Mouse (Mus musculus) megakaryocyte, embryonic 14.5 days (primary cell): ENCODE measurements around the gene Prkce. TPM values are rescaled to one million over a fixed set of nuclear protein-coding genes. Genes with fewer than 3 reads are reported as not detected.
"Not testable (repeated sequence)": the region's sequence is repeated elsewhere in the genome, so short reads cannot be mapped to it uniquely, and the experiment has no call there.

Experiments
- H3K27me3 ChIP-seq: replicated peaks from 2 replicates; pipeline ENCODE3; 2012; ENCODE audit warnings: inconsistent platforms
- H3K36me3 ChIP-seq: replicated peaks from 2 replicates; pipeline ENCODE3; 2012; ENCODE audit warnings: low read length, inconsistent platforms, mixed read lengths
- H3K4me1 ChIP-seq: 2 replicates; pipeline ENCODE4 v1.6.1; 2012; ENCODE audit warnings: inconsistent platforms
- H3K4me3 ChIP-seq: replicated peaks from 2 replicates; pipeline ENCODE3; 2012; ENCODE audit warnings: moderate library complexity, mild to moderate bottlenecking, inconsistent platforms
- H3K9me3 ChIP-seq: 2 replicates; pipeline ENCODE4 v1.6.1; 2012; ENCODE audit warnings: inconsistent platforms
- FLI1 ChIP-seq: IDR thresholded peaks from 2 replicates; pipeline ENCODE4 v1.6.1; 2012; ENCODE audit warnings: low read length, inconsistent platforms, mixed read lengths
- GATA1 ChIP-seq: IDR thresholded peaks from 3 replicates; pipeline ENCODE4 v1.6.1; 2012; ENCODE audit warnings: mixed read lengths, low read length, inconsistent platforms, borderline replicate concordance
- polyA plus RNA-seq: library from polyadenylated mRNA; stranded (reverse); fragments of >175 nt; gene quantifications from 2 replicates; pipeline ENCODE4 v1.2.3, GENCODE M21; 2012; ENCODE audit warnings: low replicate concordance; ENCODE audit not compliant: insufficient read depth

The Prkce gene
- polyA plus RNA-seq, 1 experiment: 7.3 TPM

DNA sequence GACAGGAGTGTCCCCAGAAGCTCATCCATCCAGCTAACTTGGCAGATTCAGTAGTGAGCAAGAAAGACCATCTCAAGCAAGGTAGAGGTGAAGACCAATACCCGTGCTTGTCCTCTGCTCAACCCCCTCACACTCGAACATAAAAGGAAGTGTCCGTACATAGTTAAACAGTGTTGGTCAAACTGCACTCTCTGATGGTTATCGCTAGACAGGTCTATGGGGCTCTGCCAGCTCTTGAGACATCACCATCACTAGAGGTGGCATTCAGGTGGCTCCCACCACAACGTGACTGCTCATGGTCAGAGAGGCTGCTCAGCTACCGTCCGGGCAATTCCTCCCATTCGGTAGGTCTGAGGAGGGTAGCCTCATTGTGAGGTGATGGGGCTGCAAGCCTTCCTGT, 296.6 kb downstream of the Prkce start:
- Histone ChIP-seq H3K4me1 (peaks cover 21% of the 10 kb centered on the region), H3K9me3 (no peaks in the 10 kb centered on the region), H3K4me3 (no peak overlapping the region), H3K27me3 (peaks cover 4% of the 10 kb centered on the region), H3K36me3 (no peaks in the 10 kb centered on the region)
- TF ChIP-seq FLI1 (no peak), GATA1 (no peak)

DNA sequence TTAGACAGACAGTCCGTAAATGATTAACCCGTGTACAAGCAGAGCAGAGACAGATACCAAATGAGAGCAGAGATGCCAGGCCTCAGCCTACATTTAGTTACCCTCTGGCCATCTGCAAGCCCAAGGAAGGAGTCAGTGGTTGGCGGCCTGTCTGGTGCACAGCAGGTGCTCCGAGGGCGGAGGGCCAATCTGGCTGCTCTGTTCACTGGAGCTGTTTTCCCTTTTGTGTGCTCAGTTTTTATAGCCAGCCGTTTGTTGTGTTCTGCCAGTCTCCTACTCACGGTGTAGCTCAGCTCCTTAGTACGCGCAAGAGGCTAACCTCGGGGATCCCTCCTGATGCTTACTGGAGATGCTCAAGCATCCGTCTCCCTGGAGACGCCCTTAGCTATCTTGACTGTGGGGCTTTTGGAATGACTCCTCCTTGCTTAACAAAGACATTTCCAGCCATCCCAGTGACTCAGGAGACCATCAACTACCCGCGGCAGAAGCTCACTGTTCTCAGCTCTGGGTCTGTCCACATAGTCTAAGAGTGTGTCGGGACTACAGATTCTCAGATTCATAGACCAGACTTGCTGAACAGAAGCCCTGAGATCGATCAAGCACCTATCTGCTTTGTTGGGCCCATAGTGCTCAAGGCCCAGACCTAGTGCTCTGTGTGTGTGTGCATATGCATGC, 297.2 kb downstream of the Prkce start:
- TF ChIP-seq GATA1 (no peak), FLI1 (no peak)
- Histone ChIP-seq H3K9me3 (no peaks in the 10 kb centered on the region), H3K4me3 (no peak overlapping the region), H3K27me3 (peaks cover 4% of the 10 kb centered on the region), H3K36me3 (no peaks in the 10 kb centered on the region), H3K4me1 (peaks cover 25% of the 10 kb centered on the region)

DNA sequence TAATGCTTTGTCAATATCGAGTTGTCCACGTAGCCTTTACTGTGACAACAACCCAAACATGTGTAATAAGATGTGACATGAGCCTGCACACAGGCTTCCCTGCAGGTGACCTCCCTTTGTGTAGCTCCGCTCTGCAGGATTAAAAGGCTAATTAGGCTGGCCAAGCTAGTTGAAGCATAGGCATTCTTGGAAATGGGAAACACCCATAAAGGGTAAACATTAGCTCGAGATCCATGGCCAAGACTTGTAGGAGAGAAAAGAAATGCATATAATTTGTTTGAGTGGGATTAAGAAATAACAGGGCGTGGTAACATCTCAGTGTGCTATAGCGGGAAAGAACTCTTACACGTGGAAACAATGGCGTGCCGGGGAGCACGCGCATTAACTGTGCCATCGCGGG, 298.3 kb downstream of the Prkce start:
- Histone ChIP-seq H3K36me3 (no peaks in the 10 kb centered on the region), H3K4me3 (no peak overlapping the region), H3K27me3 (peaks cover 4% of the 10 kb centered on the region), H3K4me1 (peaks cover 30% of the 10 kb centered on the region), H3K9me3 (no peaks in the 10 kb centered on the region)
- TF ChIP-seq GATA1 (no peak), FLI1 (no peak)

DNA sequence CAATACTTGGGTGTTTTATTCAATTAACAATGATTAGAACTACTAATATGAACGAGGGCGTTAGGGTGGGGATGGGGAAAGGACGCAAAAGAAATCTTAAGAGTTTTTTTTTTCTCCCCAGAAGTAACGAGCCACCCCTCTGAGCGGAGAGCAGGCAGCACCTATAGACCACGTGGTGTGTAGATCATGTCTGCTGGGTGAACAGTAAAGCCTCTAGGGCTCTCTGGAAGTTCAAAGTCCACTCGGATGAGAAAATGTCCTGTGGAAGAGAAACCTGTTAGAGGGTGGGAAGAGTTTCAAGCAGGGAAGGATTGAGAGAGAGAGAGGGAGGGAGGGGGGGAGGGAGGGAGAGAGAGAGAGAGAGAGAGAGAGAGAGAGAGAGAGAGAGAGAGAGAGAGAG, 298.8 kb downstream of the Prkce start:
- no peak overlapping the region for H3K4me3 ChIP-seq
- H3K36me3 ChIP-seq: no peaks in the 10 kb centered on the region
- TF ChIP-seq FLI1 (no peak), GATA1 (no peak)
- peaks cover 4% of the 10 kb centered on the region for H3K27me3 ChIP-seq
- H3K9me3 ChIP-seq: no peaks in the 10 kb centered on the region
- peaks cover 28% of the 10 kb centered on the region for H3K4me1 ChIP-seq

DNA sequence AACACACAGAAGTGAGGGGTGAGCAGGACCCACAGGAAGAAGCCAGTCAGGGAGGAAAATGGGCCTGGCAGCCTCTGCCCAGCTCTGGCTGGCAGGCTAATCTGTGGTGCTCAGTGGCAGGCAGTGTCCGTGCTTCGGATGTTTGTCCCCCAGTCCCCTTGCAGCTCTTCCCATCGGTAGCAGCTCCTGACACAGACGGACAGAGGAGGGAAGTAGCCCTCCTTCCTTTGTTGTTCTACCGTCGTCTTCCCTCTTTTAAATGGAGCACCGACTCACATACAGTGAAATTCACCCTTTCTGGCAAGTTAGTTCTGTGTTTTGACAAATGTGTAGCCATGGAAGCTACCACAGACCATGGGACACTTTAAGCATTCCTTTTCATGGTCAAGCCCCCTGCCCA, 299.3 kb downstream of the Prkce start:
- Histone ChIP-seq H3K4me3 (no peak overlapping the region), H3K36me3 (no peaks in the 10 kb centered on the region), H3K27me3 (peaks cover 4% of the 10 kb centered on the region), H3K9me3 (no peaks in the 10 kb centered on the region), H3K4me1 (peaks cover 25% of the 10 kb centered on the region)
- TF ChIP-seq GATA1 (no peak), FLI1 (no peak)

DNA sequence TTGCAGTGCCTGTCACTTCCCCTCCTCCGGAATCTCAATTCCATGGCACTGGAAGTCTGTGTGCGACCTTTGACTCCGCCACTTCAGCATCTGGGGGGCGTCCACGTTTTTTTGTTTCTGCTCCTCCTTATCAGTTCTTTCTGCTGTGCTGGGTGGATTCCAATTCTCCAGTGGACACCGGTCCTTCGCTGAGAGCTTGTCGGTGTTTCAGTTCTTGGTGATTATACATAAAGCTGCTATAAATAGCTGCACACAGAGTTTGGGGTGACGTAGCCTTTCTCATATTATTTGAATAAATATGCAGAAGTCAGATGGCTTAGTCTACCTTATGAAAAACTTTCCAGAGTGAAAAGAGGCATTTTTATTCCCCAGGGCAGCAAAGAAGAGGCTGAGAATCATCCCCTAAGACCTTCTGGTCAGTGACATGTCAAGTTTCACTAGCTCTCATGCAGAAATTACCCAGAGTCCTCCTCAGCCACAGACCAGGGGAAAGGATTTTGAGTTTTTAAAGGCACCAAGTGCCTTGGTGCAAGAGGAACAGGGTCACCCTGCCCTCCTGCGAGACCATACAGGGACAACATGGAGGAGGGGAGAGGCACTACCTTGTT, 299.8 kb downstream of the Prkce start:
- no peaks in the 10 kb centered on the region for H3K36me3 ChIP-seq
- no peak overlapping the region for H3K4me3 ChIP-seq
- peaks cover 4% of the 10 kb centered on the region for H3K27me3 ChIP-seq
- TF ChIP-seq GATA1 (no peak), FLI1 (no peak)
- peaks cover 25% of the 10 kb centered on the region for H3K4me1 ChIP-seq
- no peaks in the 10 kb centered on the region for H3K9me3 ChIP-seq

DNA sequence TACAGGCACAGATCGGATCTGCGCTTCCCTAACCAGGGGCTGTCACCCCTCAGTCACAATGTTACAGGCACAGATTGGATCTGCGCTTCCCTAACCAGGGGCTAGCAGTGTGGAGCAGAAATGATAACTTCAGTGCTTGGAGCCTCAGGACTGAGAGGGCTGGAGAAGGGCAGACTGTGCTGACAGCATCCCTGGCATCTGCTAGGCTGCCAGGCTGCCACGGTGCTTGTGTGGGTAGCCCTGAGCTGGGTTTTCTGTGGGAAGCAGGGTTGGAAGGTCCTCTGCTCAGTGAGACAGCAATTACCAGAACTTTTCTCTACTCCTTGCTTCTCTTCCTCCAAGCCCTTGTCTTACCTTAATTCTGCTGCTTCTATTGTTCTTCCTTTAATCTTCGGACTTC, 300.4 kb downstream of the Prkce start:
- H3K4me1 ChIP-seq: peaks cover 25% of the 10 kb centered on the region
- H3K27me3 ChIP-seq: peaks cover 4% of the 10 kb centered on the region
- no peak overlapping the region for H3K4me3 ChIP-seq
- no peaks in the 10 kb centered on the region for H3K9me3 ChIP-seq
- TF ChIP-seq GATA1 (no peak), FLI1 (no peak)
- H3K36me3 ChIP-seq: no peaks in the 10 kb centered on the region

DNA sequence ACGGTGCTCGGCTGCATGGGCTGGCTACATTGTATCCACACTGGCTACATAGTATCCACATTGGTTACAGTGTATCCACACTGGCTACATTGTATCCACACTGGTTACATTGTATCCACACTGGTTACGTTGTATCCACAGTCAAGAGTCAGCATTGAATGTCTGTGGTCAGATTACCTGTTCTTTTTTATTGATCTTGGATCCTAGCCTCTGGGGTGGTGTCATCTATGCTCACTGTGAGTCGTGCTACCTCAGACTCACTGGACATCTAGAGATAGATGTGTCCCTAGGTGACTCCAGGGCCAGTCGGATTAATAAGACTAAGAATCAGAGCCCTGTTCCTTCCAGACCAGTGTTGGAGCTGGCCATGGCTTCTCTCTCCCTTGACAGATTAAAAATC, 302.6 kb downstream of the Prkce start:
- no peak for TF ChIP-seq FLI1
- no peak for TF ChIP-seq GATA1
- H3K36me3 ChIP-seq: no peaks in the 10 kb centered on the region
- peaks cover 25% of the 10 kb centered on the region for H3K4me1 ChIP-seq
- H3K9me3 ChIP-seq: no peaks in the 10 kb centered on the region
- H3K4me3 ChIP-seq: no peak overlapping the region
- H3K27me3 ChIP-seq: peaks cover 4% of the 10 kb centered on the region

DNA sequence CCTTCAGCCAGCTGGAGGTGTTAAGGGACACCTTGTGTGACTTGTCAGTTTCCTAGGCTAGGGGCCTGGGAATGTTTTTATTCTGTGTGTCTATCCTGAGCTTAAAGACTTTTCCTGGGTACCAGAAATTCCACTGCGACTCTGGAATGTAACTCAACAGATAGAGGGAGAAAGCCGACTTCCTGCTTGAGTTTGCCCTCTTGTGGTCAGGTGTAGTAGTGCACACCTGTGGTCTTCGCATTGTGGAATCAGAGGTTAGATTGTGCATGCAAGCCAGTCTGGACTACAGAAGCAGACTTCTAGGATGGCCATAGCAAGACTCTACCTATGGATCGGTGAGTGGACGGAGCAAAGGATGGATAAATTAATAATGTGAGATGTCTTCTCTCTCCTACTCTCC, 304.1 kb downstream of the Prkce start:
- Histone ChIP-seq H3K4me1 (peaks cover 24% of the 10 kb centered on the region), H3K27me3 (peaks cover 4% of the 10 kb centered on the region), H3K4me3 (no peak overlapping the region), H3K9me3 (no peaks in the 10 kb centered on the region), H3K36me3 (no peaks in the 10 kb centered on the region)
- no peak for TF ChIP-seq FLI1
- no peak for TF ChIP-seq GATA1

DNA sequence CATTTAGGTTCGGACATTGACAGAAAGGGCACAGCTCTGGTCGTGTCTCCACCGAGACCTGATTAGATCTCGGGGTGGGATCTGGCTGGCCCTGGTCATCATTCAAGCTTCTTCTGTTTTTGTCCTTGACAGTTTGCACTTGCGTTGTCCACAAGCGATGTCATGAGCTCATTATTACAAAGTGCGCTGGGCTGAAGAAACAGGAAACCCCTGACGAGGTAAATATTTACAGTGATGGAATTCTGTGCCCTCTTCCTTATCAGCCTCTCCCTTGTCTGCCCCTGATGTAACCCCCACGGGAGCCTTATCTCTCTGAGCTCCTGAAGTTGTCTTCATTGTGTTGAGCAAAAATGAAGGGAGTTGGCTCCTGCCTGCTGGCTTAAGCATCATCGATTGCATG, 309.1 kb downstream of the Prkce start:
- H3K36me3 ChIP-seq: peaks cover 5% of the 10 kb centered on the region
- no peak overlapping the region for H3K4me3 ChIP-seq
- H3K4me1 ChIP-seq: no peaks in the 10 kb centered on the region
- TF ChIP-seq FLI1 (no peak), GATA1 (no peak)
- H3K27me3 ChIP-seq: no peaks in the 10 kb centered on the region
- no peaks in the 10 kb centered on the region for H3K9me3 ChIP-seq

DNA sequence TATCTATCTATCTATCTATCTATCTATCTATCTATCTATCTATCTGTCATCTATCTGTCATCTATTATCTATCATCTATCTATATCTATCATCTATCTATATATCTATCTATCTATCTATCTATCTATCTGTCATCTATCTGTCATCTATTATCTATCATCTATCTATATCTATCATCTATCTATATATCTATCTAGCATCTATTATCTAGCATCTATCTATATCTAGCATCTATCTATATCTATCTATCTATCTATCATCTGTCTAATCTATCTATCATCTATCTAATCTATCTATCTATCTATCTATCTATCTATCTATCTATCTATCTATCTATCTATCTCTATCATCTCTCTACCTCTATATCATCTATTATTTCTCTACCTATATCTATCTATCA, 309.8 kb downstream of the Prkce start:
- H3K36me3 ChIP-seq: peaks cover 12% of the 10 kb centered on the region
- peak; percentile 69; the same call in 1 of the 3 replicates for TF ChIP-seq GATA1
- H3K4me3 ChIP-seq, H3K4me1 ChIP-seq, H3K9me3 ChIP-seq, H3K27me3 ChIP-seq: not testable (repeated sequence)
